12 mouse cellular contexts compared by ENCODE assay signal in the genomic region with DNA sequence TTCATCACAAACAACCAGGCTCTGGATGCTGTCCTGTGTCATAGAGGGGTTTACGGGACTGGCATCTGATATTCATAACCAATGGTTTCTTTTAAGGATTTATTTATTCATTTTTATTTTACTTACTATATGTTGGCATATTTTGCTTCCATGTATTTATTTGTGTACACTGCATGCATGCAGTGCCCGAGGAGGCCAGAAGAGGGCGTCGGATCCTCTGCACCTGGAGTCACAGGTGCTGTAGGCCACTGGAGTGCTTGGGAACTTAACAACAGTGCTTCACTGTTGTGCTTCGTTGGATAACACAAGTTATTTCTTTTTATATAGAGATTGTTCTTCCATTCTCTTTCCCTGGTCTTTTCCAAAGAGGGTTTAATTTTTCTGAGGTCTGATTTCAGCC.
DNase-seq lines count a peak whose midpoint lies in the region; ATAC-seq and TF ChIP-seq lines count a peak whose summit lies in the region.
"Had no signal": no experiment of that assay in that cellular context is flagged by ENCODE, and none has a peak within 500 bp of the region (broad histone marks: within the 10 kb centered on the region; RNA-seq: fewer than 3 reads in every experiment).

No protein-coding gene starts in this region.

- no peak for ATAC-seq in heart, postnatal 0 days (ENCODE audit: insufficient read depth, low read depth)
- ATAC-seq in lung, embryonic 14.5 days (ENCODE audit: insufficient read depth) = no peak
- no peak for ATAC-seq in hindbrain, embryonic 13.5 days (ENCODE audit: low FRiP score)
- ATAC-seq: midbrain, embryonic 16.5 days had no signal

- TF ChIP-seq CTCF in heart, postnatal 0 days (IDR thresholded peaks at IDR 0.05; ENCODE audit: low read depth) = peak; percentile 34
- peak; percentile 40; the same call in 1 of the 2 replicates for TF ChIP-seq CTCF in lung, embryonic 14.5 days (IDR thresholded peaks at IDR 0.05; ENCODE audit: low read depth)
- peak in 2 of 3 experiments; percentile 17 to 32; a peak in 2 of 6 replicates for TF ChIP-seq CTCF in MEL (IDR thresholded peaks at IDR 0.05 in 2 of 3, conservative IDR thresholded peaks at IDR 0.05 in 1 of 3; ENCODE audit: control insufficient read depth in 1 of 3, insufficient read depth in 1 of 3, low read depth in 2 of 3, low read length in 3 of 3, poor library complexity in 1 of 3, severe bottlenecking in 1 of 3)
- TF ChIP-seq CTCF in small intestine, adult 2 months (IDR thresholded peaks at IDR 0.05; ENCODE audit: extremely low read depth, insufficient read length, insufficient replicate concordance, low read depth, low read length) = peak; percentile 34; the same call in 1 of the 2 replicates

- no peak overlapping the region for H3K4me2 ChIP-seq in heart, postnatal 0 days (ENCODE audit: low read depth, low read length)
- H3K4me2 ChIP-seq in lung, embryonic 14.5 days = no peak overlapping the region
- no peak overlapping the region for H3K4me2 ChIP-seq in hindbrain, embryonic 13.5 days

- WGBS in heart, postnatal 0 days = 65% methylated on average over 5 of the region's 5 CpGs
- WGBS in lung, embryonic 14.5 days = 65% methylated on average over 5 of the region's 5 CpGs
- WGBS in small intestine, adult 2 months = 72% methylated on average over 5 of the region's 5 CpGs
- WGBS in hindbrain, embryonic 13.5 days = 62% methylated on average over 5 of the region's 5 CpGs

- no peak overlapping the region for H3K27ac ChIP-seq in heart, postnatal 0 days (ENCODE audit: low read depth)
- no peak overlapping the region for H3K27ac ChIP-seq in lung, embryonic 14.5 days (ENCODE audit: low read depth)
- no peak overlapping the region for H3K27ac ChIP-seq in MEL (ENCODE audit: control insufficient read depth, low read depth, low read length)
- no peak overlapping the region for H3K27ac ChIP-seq in small intestine, adult 2 months (ENCODE audit: insufficient read depth, low read depth, low read length)
- H3K27ac ChIP-seq in hindbrain, embryonic 13.5 days = no peak overlapping the region

- no peak for TF ChIP-seq EP300 in heart, postnatal 0 days (IDR thresholded peaks at IDR 0.05; ENCODE audit: low read depth)
- no peak for TF ChIP-seq EP300 in MEL (IDR thresholded peaks at IDR 0.05; ENCODE audit: low read depth in 1 of 2, low read length in 2 of 2)

- H3K4me1 ChIP-seq in heart, postnatal 0 days (ENCODE audit: control insufficient read depth, insufficient read depth) = peaks cover 10% of the 10 kb centered on the region; the same call in 1 of the 2 replicates
- no peaks in the 10 kb centered on the region for H3K4me1 ChIP-seq in lung, embryonic 14.5 days (ENCODE audit: insufficient read depth)
- H3K4me1 ChIP-seq in MEL (ENCODE audit: control insufficient read depth in 1 of 2, insufficient read depth in 2 of 2, low read length in 2 of 2) = no peaks in the 10 kb centered on the region
- no peaks in the 10 kb centered on the region for H3K4me1 ChIP-seq in small intestine, adult 2 months (ENCODE audit: control insufficient read depth, insufficient read depth, insufficient read length, low read length)
- no peaks in the 10 kb centered on the region for H3K4me1 ChIP-seq in hindbrain, embryonic 13.5 days (replicated peaks)

- no peaks in the 10 kb centered on the region for H3K9me3 ChIP-seq in heart, postnatal 0 days (replicated peaks; ENCODE audit: control insufficient read depth, low read length)
- H3K9me3 ChIP-seq in lung, embryonic 14.5 days (ENCODE audit: low read depth, low read length) = no peaks in the 10 kb centered on the region
- H3K9me3 ChIP-seq in MEL (replicated peaks; ENCODE audit: insufficient read depth, low read length) = no peaks in the 10 kb centered on the region
- H3K9me3 ChIP-seq in hindbrain, embryonic 13.5 days = no peaks in the 10 kb centered on the region

- H3K79me2 ChIP-seq in MEL (ENCODE audit: control insufficient read depth, insufficient read depth, low read length, poor library complexity) = no peaks in the 10 kb centered on the region

- H3K27me3 ChIP-seq in heart, postnatal 0 days (ENCODE audit: control insufficient read depth, insufficient read depth, low read length) = no peaks in the 10 kb centered on the region
- H3K27me3 ChIP-seq in lung, embryonic 14.5 days (ENCODE audit: insufficient read depth, low read length) = no peaks in the 10 kb centered on the region
- no peaks in the 10 kb centered on the region for H3K27me3 ChIP-seq in MEL (ENCODE audit: control insufficient read depth in 1 of 2, insufficient read depth in 2 of 2, low read length in 2 of 2)
- H3K27me3 ChIP-seq in small intestine, adult 2 months (ENCODE audit: control insufficient read depth, insufficient read depth, low read length) = no peaks in the 10 kb centered on the region
- H3K27me3 ChIP-seq in hindbrain, embryonic 13.5 days = peaks cover 35% of the 10 kb centered on the region

- no peak for DNase-seq in heart, postnatal 0 days (ENCODE audit: low spot score)
- no peak for DNase-seq in heart, adult 11 months
- no peak for DNase-seq in lung, embryonic 14.5 days
- DNase-seq in lung, adult 18-20 months = no peak
- DNase-seq in MEL (ENCODE audit: low read depth, low spot score) = peak; percentile 2
- no peak for DNase-seq in gastrocnemius, adult 8-10 months (ENCODE audit: low spot score in 2 of 2)
- DNase-seq: kidney, adult 8-10 months; spleen, adult 18-20 months had no signal

- H3K36me3 ChIP-seq in heart, postnatal 0 days (replicated peaks; ENCODE audit: control insufficient read depth, insufficient read depth, low read length) = no peaks in the 10 kb centered on the region
- no peaks in the 10 kb centered on the region for H3K36me3 ChIP-seq in lung, embryonic 14.5 days (ENCODE audit: insufficient read depth)
- H3K36me3 ChIP-seq in MEL (ENCODE audit: control insufficient read depth in 1 of 2, insufficient read depth in 2 of 2, low read length in 2 of 2) = no peaks in the 10 kb centered on the region
- no peaks in the 10 kb centered on the region for H3K36me3 ChIP-seq in small intestine, adult 2 months (ENCODE audit: control insufficient read depth, insufficient read depth, low read length)
- no peaks in the 10 kb centered on the region for H3K36me3 ChIP-seq in hindbrain, embryonic 13.5 days

- no peak for TF ChIP-seq POLR2A in MEL (IDR thresholded peaks at IDR 0.05; ENCODE audit: control insufficient read depth in 1 of 2, insufficient read depth in 1 of 2, low read depth in 1 of 2, low read length in 2 of 2, poor library complexity in 1 of 2)
- TF ChIP-seq POLR2A in small intestine, adult 2 months (IDR thresholded peaks at IDR 0.05; ENCODE audit: low read depth, low read length) = no peak

- no peak overlapping the region for H3K4me3 ChIP-seq in heart, postnatal 0 days (ENCODE audit: low read depth, low read length)
- H3K4me3 ChIP-seq in lung, embryonic 14.5 days (ENCODE audit: low read depth, low read length) = no peak overlapping the region
- no peak overlapping the region for H3K4me3 ChIP-seq in MEL (ENCODE audit: control insufficient read depth in 1 of 2, insufficient read depth in 1 of 2, low read depth in 2 of 2, low read length in 2 of 2)
- H3K4me3 ChIP-seq in small intestine, adult 2 months (ENCODE audit: low read depth, low read length) = no peak overlapping the region
- no peak overlapping the region for H3K4me3 ChIP-seq in hindbrain, embryonic 13.5 days
- H3K4me3 ChIP-seq: erythroblast, embryonic 14.5 days had no signal

- TF ChIP-seq RAD21 in MEL (IDR thresholded peaks at IDR 0.05; ENCODE audit: low read depth, low read length) = no peak; the same call in 1 of the 2 replicates

- no peak overlapping the region for H3K9ac ChIP-seq in heart, postnatal 0 days (replicated peaks; ENCODE audit: low read depth, low read length)
- no peak overlapping the region for H3K9ac ChIP-seq in lung, embryonic 14.5 days
- H3K9ac ChIP-seq in MEL (ENCODE audit: control insufficient read depth, low read depth, low read length, poor library complexity, severe bottlenecking) = no peak overlapping the region
- no peak overlapping the region for H3K9ac ChIP-seq in hindbrain, embryonic 13.5 days

TF ChIP-seq in MEL, 35 proteins besides CTCF, POLR2A, EP300 and RAD21:
- TF ChIP-seq HCFC1 (IDR thresholded peaks at IDR 0.05; ENCODE audit: low read depth, low read length) (no peak), KAT2A (conservative IDR thresholded peaks at IDR 0.05; ENCODE audit: low read depth, low read length) (no peak), MXI1 (IDR thresholded peaks at IDR 0.05; ENCODE audit: low read depth, low read length) (no peak), TCF12 (IDR thresholded peaks at IDR 0.05; ENCODE audit: low read depth, low read length) (no peak), MAZ (IDR thresholded peaks at IDR 0.05; ENCODE audit: low read depth, low read length) (no peak)
